Mouse (Mus musculus) left cerebral cortex, adult 8-10 months (tissue): ENCODE results near the gene 4931428F04Rik. TPM values are rescaled to one million over a fixed set of nuclear protein-coding genes. Genes with fewer than 3 reads are reported as not detected.

Experiments used
- DNase-seq, 2 experiments: peaks; one replicate each; pipeline ENCODE4 v3.0.0; 2022; ENCODE audit warnings: low spot score in 2 of 2
- microRNA-seq, 2 experiments: library from miRNA; unstranded; fragments of <30 nt; microRNA quantifications; one replicate each; pipeline ENCODE4 v1.2.0; 2022
- total RNA-seq, 4 experiments: library from RNA; stranded (reverse); gene quantifications; 2 replicates each; pipeline ENCODE4 v1.2.4; 2022

Gene 4931428F04Rik
- total RNA-seq, 4 experiments from 2014 or later, result 22.0 to 26.7 (median 24.2) TPM

GRCm38 (mm10) chr8:105231503-105232320 lies 58.0 kb downstream of the 4931428F04Rik start:
- DNase-seq, result no peak

Small RNA genes within 50 kb of the gene (microRNA-seq; reads per million reads assigned to microRNA genes)
- gene Gm27320 (0 reads per million in 2 experiments), gene Mir328 (13,316 to 13,942 reads per million in 2 experiments)

Other genes starting within 250 kb of the 4931428F04Rik start
- gene Ces3a, start 241.3 kb downstream of the 4931428F04Rik start, total RNA-seq, result not detected
- not detected for gene Ces3b, start 206.1 kb downstream of the 4931428F04Rik start, total RNA-seq
- not detected for gene Ces4a, start 158.1 kb downstream of the 4931428F04Rik start, total RNA-seq
- 10 to 100 TPM; 17.4 to 21.8 (median 18.4) TPM for gene Cbfb, start 119.2 kb downstream of the 4931428F04Rik start, total RNA-seq
- 10 to 100 TPM; 34.1 to 41.5 (median 38.7) TPM for gene D230025D16Rik, start 64.7 kb downstream of the 4931428F04Rik start, total RNA-seq
- 1 to 10 TPM; 4.2 to 5.4 (median 4.8) TPM for gene B3gnt9, start 34.7 kb downstream of the 4931428F04Rik start, total RNA-seq
- gene Tradd, start 25.3 kb downstream of the 4931428F04Rik start, total RNA-seq, result 10 to 100 TPM in 2 of 4 experiments, 1 to 10 TPM in 2; 7.9 to 10.9 (median 9.6) TPM
- gene Fbxl8, start 25.2 kb downstream of the 4931428F04Rik start, total RNA-seq, result 1 to 10 TPM in 2 of 4 experiments, under 1 TPM in 2; 0.50 to 1.6 (median 1.1) TPM
- 10 to 100 TPM; 21.3 to 25.7 (median 22.9) TPM for gene Hsf4, start 20.1 kb downstream of the 4931428F04Rik start, total RNA-seq
- 10 to 100 TPM; 10.6 to 13.8 (median 13.1) TPM for gene Nol3, start 13.7 kb downstream of the 4931428F04Rik start, total RNA-seq
- gene Exoc3l, start 6.2 kb upstream of the 4931428F04Rik start, total RNA-seq, result 1 to 10 TPM; 1.4 to 2.2 (median 1.8) TPM
- gene E2f4, start 7.8 kb upstream of the 4931428F04Rik start, total RNA-seq, result 10 to 100 TPM; 31.2 to 39.0 (median 34.8) TPM
- gene Elmo3, start 15.7 kb upstream of the 4931428F04Rik start, total RNA-seq, result 1 to 10 TPM; 1.5 to 3.0 (median 2.3) TPM
- 1 to 10 TPM; 5.8 to 8.7 (median 7.1) TPM for gene Lrrc29, start 36.4 kb upstream of the 4931428F04Rik start, total RNA-seq
- gene Tmem208, start 36.5 kb upstream of the 4931428F04Rik start, total RNA-seq, result 10 to 100 TPM; 33.7 to 46.5 (median 40.0) TPM
- 1 to 10 TPM; 2.5 to 5.2 (median 4.0) TPM for gene Fhod1, start 58.1 kb upstream of the 4931428F04Rik start, total RNA-seq
- gene Slc9a5, start 59.0 kb upstream of the 4931428F04Rik start, total RNA-seq, result 10 to 100 TPM; 28.9 to 30.7 (median 29.7) TPM
- 1 to 10 TPM; 1.3 to 2.5 (median 1.6) TPM for gene Plekhg4, start 83.4 kb upstream of the 4931428F04Rik start, total RNA-seq
- not detected for gene Kctd19, start 123.6 kb upstream of the 4931428F04Rik start, total RNA-seq
- under 1 TPM; 0.40 to 0.82 (median 0.62) TPM for gene Lrrc36, start 123.7 kb upstream of the 4931428F04Rik start, total RNA-seq
- gene Tppp3, start 181.7 kb upstream of the 4931428F04Rik start, total RNA-seq, result 10 to 100 TPM; 59.3 to 66.5 (median 60.9) TPM
- 10 to 100 TPM; 38.3 to 45.8 (median 42.9) TPM for gene Zdhhc1, start 207.0 kb upstream of the 4931428F04Rik start, total RNA-seq
- gene Hsd11b2, start 228.9 kb upstream of the 4931428F04Rik start, total RNA-seq, result not detected